ENCODE assay signal across 8 mouse cellular contexts in the genomic region with DNA sequence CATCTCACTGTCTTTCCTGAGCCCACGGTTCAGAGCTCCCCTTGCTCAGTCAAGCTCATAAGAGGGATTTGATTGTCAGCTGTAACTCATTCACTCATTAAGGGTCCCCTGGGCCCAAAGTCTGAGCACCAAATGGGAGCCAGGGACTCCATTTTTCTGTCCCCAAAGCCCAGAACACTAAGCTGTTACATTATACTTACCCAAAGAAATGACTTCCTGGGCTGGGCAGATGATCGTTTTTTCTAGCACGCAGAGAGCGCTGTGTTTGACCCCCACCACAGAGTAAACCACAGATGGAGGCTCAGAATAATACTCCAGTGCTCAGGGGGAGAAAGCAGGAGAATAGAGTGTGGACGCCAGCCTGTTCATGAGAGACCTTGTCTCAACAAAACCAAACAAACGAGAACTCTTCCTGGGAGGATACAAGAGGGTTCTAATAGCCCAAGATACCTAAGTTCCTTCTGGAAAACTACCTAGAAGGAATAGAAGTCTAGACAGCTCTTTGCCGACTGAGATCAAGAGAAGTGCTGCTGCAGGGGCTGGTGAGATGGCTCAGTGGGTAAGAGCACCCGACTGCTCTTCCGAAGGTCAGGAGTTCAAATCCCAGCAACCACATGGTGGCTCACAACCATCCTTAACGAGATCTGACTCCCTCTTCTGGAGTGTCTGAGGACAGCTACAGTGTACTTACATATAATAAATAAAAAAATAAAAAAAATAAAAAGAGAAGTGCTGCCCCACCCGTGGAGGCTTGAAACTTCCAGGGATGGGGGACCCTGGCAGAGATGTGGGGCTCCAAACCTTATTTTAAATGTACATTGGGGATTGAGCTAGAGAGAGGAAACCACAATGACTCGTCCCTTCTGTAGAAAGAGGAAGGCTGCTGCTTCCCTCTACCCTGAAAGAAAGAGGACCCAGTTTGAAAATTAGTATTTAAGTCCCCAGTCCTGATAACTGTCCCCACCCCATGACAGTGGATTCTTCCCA. TPM values are rescaled to one million over a fixed set of nuclear protein-coding genes. Genes with fewer than 3 reads are reported as not detected.
DNase-seq lines count a peak whose midpoint lies in the region; ATAC-seq and TF ChIP-seq lines count a peak whose summit lies in the region.

No protein-coding gene starts in this region.

- TF ChIP-seq POLR2A in limb, embryonic 14.5 days (IDR thresholded peaks at IDR 0.05; ENCODE audit: borderline replicate concordance, extremely low read depth, insufficient read depth, insufficient read length): no peak

- peak overlapping the region; percentile 85 for H3K4me2 ChIP-seq in lung, postnatal 0 days (replicated peaks; ENCODE audit: low read depth, low read length)
- peak overlapping the region; percentile 92 for H3K4me2 ChIP-seq in limb, embryonic 14.5 days (replicated peaks; ENCODE audit: low read depth, low read length, severe bottlenecking)

- peak; percentile 36 for DNase-seq in lung, postnatal 0 days (ENCODE audit: low spot score)
- DNase-seq in lung, postnatal 10 days: no peak
- no peak for DNase-seq in forebrain, embryonic 10.5 days (ENCODE audit: extremely low spot score, low spot score)
- no peak for DNase-seq in limb, embryonic 14.5 days (ENCODE audit: low spot score)
- DNase-seq in splenic B cell, adult 2 months (ENCODE audit: low read depth, low spot score): peak; percentile 46
- DNase-seq in spleen, postnatal 10 days (ENCODE audit: low spot score in 2 of 2): no peak
- DNase-seq in left cerebral cortex, postnatal 25 days (ENCODE audit: low spot score in 2 of 2): no peak
- DNase-seq in embryo, embryonic 11 days: no peak

- 47% methylated on average over 12 of the region's 12 CpGs for WGBS in lung, postnatal 0 days
- WGBS in forebrain, embryonic 10.5 days: 65% methylated on average over 12 of the region's 12 CpGs
- WGBS in limb, embryonic 14.5 days: 51% methylated on average over 12 of the region's 12 CpGs

- TF ChIP-seq EP300 in lung, postnatal 0 days (IDR thresholded peaks at IDR 0.05): no peak

- peak overlapping the region; percentile 79; the same call in 1 of the 2 replicates for H3K9ac ChIP-seq in lung, postnatal 0 days (replicated peaks; ENCODE audit: low read depth)
- peak overlapping the region; percentile 72 for H3K9ac ChIP-seq in limb, embryonic 14.5 days (ENCODE audit: low read depth, low read length, severe bottlenecking)

- peaks cover 25% of the 10 kb centered on the region for H3K4me1 ChIP-seq in lung, postnatal 0 days (ENCODE audit: insufficient read depth, low read depth, low read length)
- peaks cover 56% of the 10 kb centered on the region for H3K4me1 ChIP-seq in forebrain, embryonic 10.5 days
- H3K4me1 ChIP-seq in limb, embryonic 14.5 days (ENCODE audit: control insufficient read depth, insufficient read depth, low read length): peaks cover 18% of the 10 kb centered on the region

- TF ChIP-seq CTCF in lung, postnatal 0 days (IDR thresholded peaks at IDR 0.05): no peak

- H3K27ac ChIP-seq in lung, postnatal 0 days (ENCODE audit: low read length): peak overlapping the region; percentile 88
- H3K27ac ChIP-seq in forebrain, embryonic 10.5 days: peak overlapping the region; percentile 73
- peak overlapping the region; percentile 59 for H3K27ac ChIP-seq in limb, embryonic 14.5 days (replicated peaks; ENCODE audit: low read depth, low read length)

- H3K36me3 ChIP-seq in lung, postnatal 0 days (ENCODE audit: insufficient read depth, low read length): no peaks in the 10 kb centered on the region
- no peaks in the 10 kb centered on the region for H3K36me3 ChIP-seq in forebrain, embryonic 10.5 days (replicated peaks)
- H3K36me3 ChIP-seq in limb, embryonic 14.5 days (ENCODE audit: control insufficient read depth, insufficient read depth, low read length): no peaks in the 10 kb centered on the region
- no peaks in the 10 kb centered on the region for H3K36me3 ChIP-seq in splenic B cell, adult 2 months (ENCODE audit: control insufficient read depth, insufficient read depth, low read length, poor library complexity, severe bottlenecking)

- no peaks in the 10 kb centered on the region for H3K9me3 ChIP-seq in lung, postnatal 0 days (ENCODE audit: low read length)
- H3K9me3 ChIP-seq in forebrain, embryonic 10.5 days: no peaks in the 10 kb centered on the region
- no peaks in the 10 kb centered on the region for H3K9me3 ChIP-seq in limb, embryonic 14.5 days (ENCODE audit: control insufficient read depth, low read length)

- H3K27me3 ChIP-seq in lung, postnatal 0 days (replicated peaks; ENCODE audit: insufficient read depth, low read length): no peaks in the 10 kb centered on the region
- peaks cover 41% of the 10 kb centered on the region for H3K27me3 ChIP-seq in forebrain, embryonic 10.5 days (ENCODE audit: poor library complexity, severe bottlenecking)
- no peaks in the 10 kb centered on the region for H3K27me3 ChIP-seq in limb, embryonic 14.5 days (ENCODE audit: control insufficient read depth, insufficient read depth, low read length)
- H3K27me3 ChIP-seq in splenic B cell, adult 2 months (ENCODE audit: control insufficient read depth, insufficient read depth, low read length, poor library complexity, severe bottlenecking): no peaks in the 10 kb centered on the region

- no peak for ATAC-seq in lung, postnatal 0 days
- no peak for ATAC-seq in limb, embryonic 14.5 days (ENCODE audit: low FRiP score, low read depth)

- intact Hi-C loops in left cerebral cortex, postnatal 25 days (cut with DNase I): no loop called here

- H3K4me3 ChIP-seq in lung, postnatal 0 days (ENCODE audit: low read depth, low read length): peak overlapping the region; percentile 77
- peak overlapping the region; percentile 58 for H3K4me3 ChIP-seq in forebrain, embryonic 10.5 days
- H3K4me3 ChIP-seq in limb, embryonic 14.5 days (replicated peaks; ENCODE audit: low read length): peak overlapping the region; percentile 88

RNA-seq across cellular contexts. Expression of gene Prkcd, which starts 1.0 kb away (rescaled TPM):
- polyA plus RNA-seq in lung, postnatal 0 days (2015; fragmentation: Nextera tagmentation; extraction: Ambion mirVana): 59.4 and 68.4 TPM in 2 replicates
- polyA plus RNA-seq in forebrain, embryonic 10.5 days (2016; fragmentation: Nextera tagmentation; extraction: Ambion mirVana): 23.6 and 24.8 TPM in 2 replicates
- polyA plus RNA-seq in limb, embryonic 14.5 days (2012; rRNA removed): 105 and 112 TPM in 2 replicates
- 46.1 and 55.6 TPM in 2 replicates for polyA plus RNA-seq in limb, embryonic 14.5 days (2014; fragmentation: Nextera tagmentation; extraction: Ambion mirVana)
- total RNA-seq in left cerebral cortex, postnatal 25 days (2021): 10 to 100 TPM; 12.4 to 15.2 TPM

RNA-seq across cellular contexts. Expression of gene Rft1, which starts 27.1 kb away (rescaled TPM):
- 14.4 and 15.5 TPM in 2 replicates for polyA plus RNA-seq in lung, postnatal 0 days (2015; fragmentation: Nextera tagmentation; extraction: Ambion mirVana)
- polyA plus RNA-seq in forebrain, embryonic 10.5 days (2016; fragmentation: Nextera tagmentation; extraction: Ambion mirVana): 12.7 and 14.7 TPM in 2 replicates
- 21.3 and 26.6 TPM in 2 replicates for polyA plus RNA-seq in limb, embryonic 14.5 days (2012; rRNA removed)
- 14.3 and 15.4 TPM in 2 replicates for polyA plus RNA-seq in limb, embryonic 14.5 days (2014; fragmentation: Nextera tagmentation; extraction: Ambion mirVana)
- total RNA-seq in left cerebral cortex, postnatal 25 days (2021): 10 to 100 TPM; 11.4 to 12.4 TPM

Comparison
In these comparisons a context has a peak if more than half of its experiments do, and no peak if none do; other contexts are left out.
1. DNase-seq: peak in lung, postnatal 0 days (single experiment) and splenic B cell, adult 2 months (single experiment); none in lung, postnatal 10 days (single experiment), forebrain, embryonic 10.5 days (single experiment), limb, embryonic 14.5 days (single experiment), spleen, postnatal 10 days (0 of 2), left cerebral cortex, postnatal 25 days (0 of 2) and embryo, embryonic 11 days (single experiment).
2. Peak in every context shown above with its lines, with median percentiles within 50 percentile points of each other: H3K27ac ChIP-seq and H3K4me3 ChIP-seq.